16 mouse cellular contexts compared by ENCODE assay signal in the genomic region with DNA sequence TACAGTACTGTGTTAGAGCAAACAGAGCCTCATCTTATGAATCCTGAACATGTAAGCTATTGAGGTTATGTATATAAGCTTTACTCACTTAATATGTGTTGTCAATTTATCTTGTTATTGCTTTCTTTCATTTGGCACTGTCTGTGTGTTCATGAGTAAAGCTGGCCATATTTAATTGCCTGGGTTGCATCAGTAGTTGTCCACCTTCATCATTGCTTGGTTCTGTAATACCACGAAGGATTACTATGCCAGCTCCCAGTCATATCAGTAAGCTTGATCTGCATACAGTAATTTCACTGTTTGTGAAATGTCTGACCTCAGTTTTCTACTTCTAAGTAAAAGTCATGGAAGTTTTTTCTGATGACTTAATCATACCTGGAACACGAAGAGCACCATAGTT.
"Had no signal": no experiment of that assay in that cellular context is flagged by ENCODE, and none has a peak within 500 bp of the region (broad histone marks: within the 10 kb centered on the region; RNA-seq: fewer than 3 reads in every experiment).

No protein-coding gene starts in this region.

- H3K9ac ChIP-seq: neural tube, embryonic 13.5 days; neural tube, embryonic 15.5 days; stomach, embryonic 15.5 days had no signal

- H3K9me3 ChIP-seq: neural tube, embryonic 13.5 days; neural tube, embryonic 15.5 days; stomach, embryonic 15.5 days had no signal

- H3K4me2 ChIP-seq: neural tube, embryonic 13.5 days; neural tube, embryonic 15.5 days; stomach, embryonic 15.5 days had no signal

- H3K4me3 ChIP-seq: neural tube, embryonic 13.5 days; neural tube, embryonic 15.5 days; stomach, embryonic 15.5 days had no signal

- H3K4me1 ChIP-seq: neural tube, embryonic 13.5 days; neural tube, embryonic 15.5 days; stomach, embryonic 15.5 days had no signal

- H3K27ac ChIP-seq: neural tube, embryonic 13.5 days; neural tube, embryonic 15.5 days; stomach, embryonic 15.5 days; stomach, postnatal 0 days had no signal

- H3K36me3 ChIP-seq: neural tube, embryonic 13.5 days; neural tube, embryonic 15.5 days; stomach, embryonic 15.5 days had no signal

- H3K27me3 ChIP-seq: neural tube, embryonic 13.5 days; neural tube, embryonic 15.5 days; stomach, embryonic 15.5 days had no signal

- DNase-seq: retina, postnatal 1 day; right cerebral cortex, adult 18-20 months; right cerebral cortex, postnatal 14 days; right cerebral cortex, postnatal 25 days; right cerebral cortex, postnatal 4 days; spleen, adult 18-20 months; thymus, adult 18-20 months; thymus, adult 2 months; thymus, postnatal 14 days; thymus, postnatal 25 days; thymus, postnatal 36 days; thymus, postnatal 4 days had no signal
